Comparison of ENCODE assay signal across 22 mouse cellular contexts in the genomic region with DNA sequence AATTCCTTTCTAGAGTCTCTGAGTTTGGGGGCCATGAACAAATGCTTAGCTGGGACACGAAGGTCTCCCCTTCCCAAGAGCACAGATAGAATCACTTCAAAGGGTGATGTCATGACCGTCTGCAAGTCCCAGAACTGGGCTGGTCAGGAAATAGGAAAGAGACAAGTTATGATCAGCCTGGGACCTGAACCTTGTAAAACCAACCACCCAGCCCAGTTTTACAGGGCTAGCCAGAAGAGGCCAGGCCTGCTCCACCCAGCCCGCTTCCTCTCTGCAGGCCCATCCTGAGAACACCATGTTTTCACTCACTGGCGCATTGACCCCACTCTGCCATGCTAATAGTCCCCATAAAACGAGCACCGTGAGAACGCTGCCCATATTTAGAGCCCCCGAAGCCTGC. TPM values are rescaled to one million over a fixed set of nuclear protein-coding genes. Genes with fewer than 3 reads are reported as not detected.
DNase-seq lines count a peak whose midpoint lies in the region; ATAC-seq and TF ChIP-seq lines count a peak whose summit lies in the region.
"Had no signal": no experiment of that assay in that cellular context is flagged by ENCODE, and none has a peak within 500 bp of the region (broad histone marks: within the 10 kb centered on the region; RNA-seq: fewer than 3 reads in every experiment).

No protein-coding gene starts in this region.

- peak; percentile 51 for ATAC-seq in intestine, embryonic 15.5 days
- ATAC-seq in intestine, postnatal 0 days = peak; percentile 66
- no peak; the same call in 1 of the 2 replicates for ATAC-seq in limb, embryonic 15.5 days (ENCODE audit: insufficient number of reproducible peaks, low FRiP score, low TSS enrichment, low read depth)
- no peak for ATAC-seq in forebrain, embryonic 16.5 days
- ATAC-seq: forebrain, postnatal 0 days; midbrain, embryonic 15.5 days had no signal

- DNase-seq in heart, embryonic 10.5 days (ENCODE audit: low spot score) = no peak
- DNase-seq in heart, adult 8-10 months (ENCODE audit: low spot score) = no peak
- DNase-seq in layer of hippocampus, postnatal 14 days (ENCODE audit: low spot score in 2 of 2) = no peak
- DNase-seq: adrenal gland, adult 2 months; cerebellum, adult 11-12 months; cerebellum, postnatal 14 days; forebrain, postnatal 0 days; kidney, adult 8-10 months; kidney, postnatal 14 days; thymus, postnatal 36 days had no signal

- 30% methylated on average over 8 of the region's 8 CpGs for WGBS in heart, embryonic 10.5 days
- 36% methylated on average over 8 of the region's 8 CpGs for WGBS in intestine, embryonic 15.5 days
- 21% methylated on average over 8 of the region's 8 CpGs for WGBS in intestine, postnatal 0 days
- WGBS in limb, embryonic 15.5 days = 33% methylated on average over 8 of the region's 8 CpGs
- WGBS in forebrain, embryonic 16.5 days = 92% methylated on average over 8 of the region's 8 CpGs

- H3K36me3 ChIP-seq in heart, embryonic 10.5 days = peaks cover 4% of the 10 kb centered on the region; the same call in 1 of the 2 replicates
- H3K36me3 ChIP-seq in intestine, embryonic 15.5 days = peaks cover 9% of the 10 kb centered on the region; the same call in 1 of the 2 replicates
- peaks cover 26% of the 10 kb centered on the region for H3K36me3 ChIP-seq in intestine, postnatal 0 days (ENCODE audit: control insufficient read depth, insufficient read depth)
- H3K36me3 ChIP-seq in limb, embryonic 15.5 days = 0 out of 2 replicates have a peak, but pooled peaks cover 4% of the 10 kb centered on the region
- no peaks in the 10 kb centered on the region; the same call in 1 of the 2 replicates for H3K36me3 ChIP-seq in forebrain, embryonic 16.5 days (ENCODE audit: control insufficient read depth, insufficient read depth)
- H3K36me3 ChIP-seq: midbrain, embryonic 15.5 days; stomach, embryonic 15.5 days had no signal

- H3K27ac ChIP-seq in heart, embryonic 10.5 days = peak overlapping the region; percentile 73
- no peak overlapping the region; the same call in 1 of the 2 replicates for H3K27ac ChIP-seq in intestine, embryonic 15.5 days
- H3K27ac ChIP-seq in intestine, postnatal 0 days (ENCODE audit: low read depth, low read length) = peak overlapping the region; percentile 68
- peak overlapping the region; percentile 58 for H3K27ac ChIP-seq in limb, embryonic 15.5 days
- H3K27ac ChIP-seq in forebrain, embryonic 16.5 days (ENCODE audit: low read length) = no peak overlapping the region
- H3K27ac ChIP-seq: forebrain, embryonic 10.5 days; hindbrain, embryonic 13.5 days; macrophage; midbrain, embryonic 15.5 days; neural tube, embryonic 13.5 days; stomach, embryonic 15.5 days had no signal

- H3K4me2 ChIP-seq in intestine, embryonic 15.5 days (replicated peaks) = no peak overlapping the region
- H3K4me2 ChIP-seq in intestine, postnatal 0 days (replicated peaks; ENCODE audit: low read depth) = no peak overlapping the region
- H3K4me2 ChIP-seq in limb, embryonic 15.5 days = no peak overlapping the region
- H3K4me2 ChIP-seq in forebrain, embryonic 16.5 days (ENCODE audit: low read length) = no peak overlapping the region
- H3K4me2 ChIP-seq: hindbrain, embryonic 13.5 days; midbrain, embryonic 15.5 days; neural tube, embryonic 13.5 days; stomach, embryonic 15.5 days had no signal

- H3K27me3 ChIP-seq in heart, embryonic 10.5 days (ENCODE audit: insufficient read depth, poor library complexity, severe bottlenecking) = no peaks in the 10 kb centered on the region
- H3K27me3 ChIP-seq in intestine, embryonic 15.5 days (replicated peaks) = no peaks in the 10 kb centered on the region
- no peaks in the 10 kb centered on the region for H3K27me3 ChIP-seq in intestine, postnatal 0 days (replicated peaks; ENCODE audit: control insufficient read depth, insufficient read depth, low read length)
- no peaks in the 10 kb centered on the region for H3K27me3 ChIP-seq in limb, embryonic 15.5 days
- no peaks in the 10 kb centered on the region for H3K27me3 ChIP-seq in forebrain, embryonic 16.5 days (replicated peaks; ENCODE audit: control insufficient read depth, insufficient read depth, low read length)
- H3K27me3 ChIP-seq: hindbrain, embryonic 13.5 days; midbrain, embryonic 15.5 days; neural tube, embryonic 13.5 days; stomach, embryonic 15.5 days had no signal

- H3K9me3 ChIP-seq in heart, embryonic 10.5 days = no peaks in the 10 kb centered on the region
- H3K9me3 ChIP-seq in intestine, embryonic 15.5 days = no peaks in the 10 kb centered on the region
- H3K9me3 ChIP-seq in intestine, postnatal 0 days (ENCODE audit: control insufficient read depth) = no peaks in the 10 kb centered on the region
- H3K9me3 ChIP-seq in limb, embryonic 15.5 days = no peaks in the 10 kb centered on the region
- H3K9me3 ChIP-seq in forebrain, embryonic 16.5 days (ENCODE audit: control insufficient read depth, low read length) = no peaks in the 10 kb centered on the region
- H3K9me3 ChIP-seq: forebrain, embryonic 10.5 days; hindbrain, embryonic 13.5 days; midbrain, embryonic 15.5 days; neural tube, embryonic 13.5 days; stomach, embryonic 15.5 days had no signal

- no peak overlapping the region for H3K4me3 ChIP-seq in heart, embryonic 10.5 days
- H3K4me3 ChIP-seq in intestine, embryonic 15.5 days (replicated peaks) = no peak overlapping the region
- no peak overlapping the region for H3K4me3 ChIP-seq in intestine, postnatal 0 days (ENCODE audit: low read depth, low read length)
- H3K4me3 ChIP-seq in limb, embryonic 15.5 days = no peak overlapping the region
- H3K4me3 ChIP-seq in forebrain, embryonic 16.5 days (replicated peaks; ENCODE audit: low read length) = no peak overlapping the region
- H3K4me3 ChIP-seq: forebrain, embryonic 10.5 days; hindbrain, embryonic 13.5 days; midbrain, embryonic 15.5 days; myocyte; neural tube, embryonic 13.5 days; stomach, embryonic 15.5 days had no signal

- H3K9ac ChIP-seq in intestine, embryonic 15.5 days = no peak overlapping the region
- no peak overlapping the region for H3K9ac ChIP-seq in intestine, postnatal 0 days (ENCODE audit: low read depth, low read length)
- H3K9ac ChIP-seq in limb, embryonic 15.5 days = no peak overlapping the region
- no peak overlapping the region for H3K9ac ChIP-seq in forebrain, embryonic 16.5 days (replicated peaks; ENCODE audit: low read depth, low read length)
- H3K9ac ChIP-seq: forebrain, postnatal 0 days; hindbrain, embryonic 13.5 days; midbrain, embryonic 15.5 days; neural tube, embryonic 13.5 days; stomach, embryonic 15.5 days had no signal

- peak; percentile 35; the same call in 1 of the 2 replicates for TF ChIP-seq CTCF in intestine, postnatal 0 days (IDR thresholded peaks at IDR 0.05; ENCODE audit: low read depth)

- H3K4me1 ChIP-seq in heart, embryonic 10.5 days = peaks cover 39% of the 10 kb centered on the region
- H3K4me1 ChIP-seq in intestine, embryonic 15.5 days (replicated peaks) = peaks cover 30% of the 10 kb centered on the region
- H3K4me1 ChIP-seq in intestine, postnatal 0 days (replicated peaks; ENCODE audit: control insufficient read depth, insufficient read depth, low read length) = peaks cover 7% of the 10 kb centered on the region
- H3K4me1 ChIP-seq in limb, embryonic 15.5 days = peaks cover 34% of the 10 kb centered on the region
- H3K4me1 ChIP-seq in forebrain, embryonic 16.5 days (replicated peaks; ENCODE audit: control insufficient read depth, insufficient read depth, low read length) = peaks cover 2% of the 10 kb centered on the region; the same call in 1 of the 2 replicates
- H3K4me1 ChIP-seq: midbrain, embryonic 15.5 days had no signal

RNA-seq across cellular contexts. Expression of gene Pde9a, which starts 56.5 kb away (rescaled TPM):
- 5.9 and 14.4 TPM in 2 replicates for polyA plus RNA-seq in heart, embryonic 10.5 days (2016; fragmentation: Nextera tagmentation; extraction: Ambion mirVana)
- 1 to 10 TPM; 3.1 to 5.5 (median 4.2) TPM for total RNA-seq in heart, adult 8-10 months (2022)
- 52.0 and 55.3 TPM in 2 replicates for polyA plus RNA-seq in intestine, embryonic 15.5 days (2015; fragmentation: Nextera tagmentation; extraction: Ambion mirVana)
- 58.8 and 59.8 TPM in 2 replicates for polyA plus RNA-seq in intestine, postnatal 0 days (2015; fragmentation: Nextera tagmentation; extraction: Ambion mirVana)
- 23.4 and 23.9 TPM in 2 replicates for polyA plus RNA-seq in limb, embryonic 15.5 days (2015; fragmentation: Nextera tagmentation; extraction: Ambion mirVana)
- polyA plus RNA-seq in forebrain, embryonic 16.5 days (2015; fragmentation: Nextera tagmentation; extraction: Ambion mirVana) = 55.6 and 62.2 TPM in 2 replicates
- 10 to 100 TPM; 25.9 to 28.3 TPM for total RNA-seq in layer of hippocampus, postnatal 14 days (2021)
- total RNA-seq: MEL had no signal
- polyA plus RNA-seq: macrophage had no signal

Comparison
In these comparisons a context has a peak if more than half of its experiments do, and no peak if none do; other contexts are left out.
1. H3K27ac ChIP-seq: peak in heart, embryonic 10.5 days (single experiment), intestine, postnatal 0 days (single experiment) and limb, embryonic 15.5 days (single experiment); none in intestine, embryonic 15.5 days (single experiment) and forebrain, embryonic 16.5 days (single experiment).
2. ATAC-seq: peak in intestine, embryonic 15.5 days (single experiment) and intestine, postnatal 0 days (single experiment); none in limb, embryonic 15.5 days (single experiment) and forebrain, embryonic 16.5 days (single experiment).